Mouse (Mus musculus) bone marrow macrophage, adult 2 months (primary cell): Measurements from ENCODE around the gene Synpr.

Experiments
- CTCF ChIP-seq: IDR thresholded peaks from 2 replicates; pipeline ENCODE4 v1.5.1; 2012; ENCODE audit warnings: low read depth, mild to moderate bottlenecking, low read length, moderate library complexity
- POLR2A ChIP-seq: IDR thresholded peaks from 2 replicates; pipeline ENCODE4 v1.6.1; 2012; ENCODE audit warnings: mild to moderate bottlenecking, low read depth, low read length, borderline replicate concordance

GRCm38 (mm10) chr14:13597204-13597603 is 312.6 kb downstream of the Synpr start:
- TF ChIP-seq CTCF (no peak), POLR2A (no peak)
